Mouse (Mus musculus): ENCODE data around the gene Akirin1.
A peak's percentile ranks its signal among the peaks of the same experiment; 100 is the strongest.

DNA sequence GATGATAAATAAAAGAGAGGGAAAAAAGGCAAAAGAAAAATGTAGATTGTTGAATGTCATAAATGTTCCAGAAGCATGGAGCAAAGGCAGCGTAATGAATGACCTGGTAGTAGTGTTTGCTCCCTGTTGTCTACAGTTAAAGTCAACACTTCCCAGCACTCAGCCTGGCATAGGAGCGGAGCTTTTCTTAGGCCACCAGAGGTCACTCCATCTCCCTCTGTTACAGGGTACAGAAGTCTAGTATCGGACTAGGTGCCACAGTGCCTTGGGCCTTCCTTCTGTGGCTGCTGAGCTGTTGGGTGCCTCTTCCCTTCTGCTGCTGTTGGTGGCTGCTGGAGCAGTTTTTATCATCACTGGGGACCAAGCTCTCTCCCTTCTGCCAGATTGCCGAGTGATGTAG, 8.2 kb upstream of the Akirin1 start:
- TF ChIP-seq CTCF (IDR thresholded peaks at IDR 0.05) (peak; percentile 68), EP300 (IDR thresholded peaks at IDR 0.05; ENCODE audit: insufficient read depth, low read depth, low read length) (no peak)

Data from heart, adult 2 months (tissue).